Mouse (Mus musculus) midbrain, postnatal 0 days (tissue): Measurements from ENCODE around the gene Rbm7. TPM values are rescaled to one million over a fixed set of nuclear protein-coding genes. Genes with fewer than 3 reads are reported as not detected.

Source experiments
- ATAC-seq: fragments of 200-750 bp; cut with Nextera tagmentation; 2 replicates; pipeline ENCODE4 v1.8.0; 2017; ENCODE audit warnings: moderate number of reproducible peaks, mild to moderate bottlenecking, moderate TSS enrichment, moderate library complexity; ENCODE audit not compliant: low FRiP score
- DNase-seq: peaks from one replicate; pipeline ENCODE4 v3.0.0-alpha.2; 2015; ENCODE audit warnings: low spot score
- H3K27ac ChIP-seq: fragments of 300-500 bp; sonication (generic); 2 replicates; pipeline ENCODE4 v1.5.1; 2014; ENCODE audit warnings: low read depth, mild to moderate bottlenecking, low read length, mixed read lengths
- H3K27me3 ChIP-seq: fragments of 300-500 bp; sonication (generic); 2 replicates; pipeline ENCODE4 v1.6.1; 2014; ENCODE audit warnings: low read length, control low read depth, mixed read lengths; ENCODE audit not compliant: insufficient read depth
- H3K36me3 ChIP-seq: fragments of 300-500 bp; sonication (generic); 2 replicates; pipeline ENCODE4 v1.6.1; 2014; ENCODE audit warnings: low read length, control low read depth, mixed read lengths; ENCODE audit not compliant: insufficient read depth
- H3K4me1 ChIP-seq: fragments of 300-500 bp; sonication (generic); 2 replicates; pipeline ENCODE4 v1.6.1; 2014; ENCODE audit warnings: mild to moderate bottlenecking, control low read depth, antibody characterized with exemption, low read length, mixed read lengths; ENCODE audit not compliant: insufficient read depth
- H3K4me2 ChIP-seq: fragments of 300-500 bp; sonication (generic); 2 replicates; pipeline ENCODE4 v1.6.1; 2014; ENCODE audit warnings: low read depth, mild to moderate bottlenecking, low read length, mixed read lengths; ENCODE audit not compliant: poor library complexity, severe bottlenecking
- H3K4me3 ChIP-seq: fragments of 300-500 bp; sonication (generic); 2 replicates; pipeline ENCODE4 v1.5.1; 2014; ENCODE audit warnings: low read depth, mild to moderate bottlenecking, low read length, moderate library complexity
- H3K9ac ChIP-seq: fragments of 300-500 bp; sonication (generic); replicated peaks from 2 replicates; pipeline ENCODE4 v1.6.1; 2014; ENCODE audit warnings: mild to moderate bottlenecking, low read length, moderate library complexity, mixed read lengths; ENCODE audit not compliant: poor library complexity, severe bottlenecking
- H3K9me3 ChIP-seq: fragments of 300-500 bp; sonication (generic); 2 replicates; pipeline ENCODE4 v1.6.1; 2016; ENCODE audit warnings: low read length, control low read depth
- CTCF ChIP-seq: IDR thresholded peaks from 2 replicates; pipeline ENCODE4 v1.5.1; 2016; ENCODE audit warnings: antibody characterized with exemption, mild to moderate bottlenecking
- WGBS: fragments of 180-500 bp; shearing (Covaris S2); extraction: QIAGEN DNeasy Blood & Tissue Kit; methylation state at CpG from one replicate; pipeline ENCODE4 v1.1.7; 2014; 5-methylcytosine and 5-hydroxymethylcytosine counted together
- polyA plus RNA-seq: library from polyadenylated mRNA; unstranded; fragments of >200 nt; fragmentation: Nextera tagmentation; extraction: Ambion mirVana; gene quantifications from 2 replicates; pipeline ENCODE4 v1.2.1, GENCODE M21; 2015
- total RNA-seq: library from RNA; depleted of rRNA; stranded (reverse); fragments of >200 nt; gene quantifications from 2 replicates; pipeline ENCODE4 v1.2.3, GENCODE M21; 2014

The Rbm7 gene
- total and polyA plus RNA-seq, 2 experiments from 2014 or later = 36.9 to 70.8 TPM

- DNase-seq (peak; percentile 42), ATAC-seq (no peak)
- Histone ChIP-seq H3K27ac (0 out of 2 replicates have a peak overlapping the region, but pooled peaks have one; percentile 18), H3K4me3 (no peak overlapping the region), H3K9ac (peak overlapping the region; percentile 46; the same call in 1 of the 2 replicates), H3K4me1 (no peaks in the 10 kb centered on the region), H3K36me3 (no peaks in the 10 kb centered on the region), H3K27me3 (no peaks in the 10 kb centered on the region), H3K4me2 (peak overlapping the region; percentile 34; the same call in 1 of the 2 replicates), H3K9me3 (no peaks in the 10 kb centered on the region)
- WGBS = 58% methylated on average over 11 of the region's 11 CpGs
- TF ChIP-seq CTCF = no peak
Observed at GRCm38 (mm10) chr9:48516615-48517371, 21.7 kb upstream of the Rbm7 start.

- Histone ChIP-seq H3K27ac (no peak overlapping the region), H3K36me3 (no peaks in the 10 kb centered on the region), H3K27me3 (no peaks in the 10 kb centered on the region), H3K4me2 (no peak overlapping the region), H3K4me3 (no peak overlapping the region), H3K9ac (no peak overlapping the region), H3K9me3 (no peaks in the 10 kb centered on the region), H3K4me1 (no peaks in the 10 kb centered on the region)
- TF ChIP-seq CTCF = no peak
- no peak for ATAC-seq
- DNase-seq = peak; percentile 21
- 55% methylated on average over 1 of the region's 1 CpGs for WGBS
Observed at GRCm38 (mm10) chr9:48515332-48515731, 20.2 kb upstream of the Rbm7 start.

DNA sequence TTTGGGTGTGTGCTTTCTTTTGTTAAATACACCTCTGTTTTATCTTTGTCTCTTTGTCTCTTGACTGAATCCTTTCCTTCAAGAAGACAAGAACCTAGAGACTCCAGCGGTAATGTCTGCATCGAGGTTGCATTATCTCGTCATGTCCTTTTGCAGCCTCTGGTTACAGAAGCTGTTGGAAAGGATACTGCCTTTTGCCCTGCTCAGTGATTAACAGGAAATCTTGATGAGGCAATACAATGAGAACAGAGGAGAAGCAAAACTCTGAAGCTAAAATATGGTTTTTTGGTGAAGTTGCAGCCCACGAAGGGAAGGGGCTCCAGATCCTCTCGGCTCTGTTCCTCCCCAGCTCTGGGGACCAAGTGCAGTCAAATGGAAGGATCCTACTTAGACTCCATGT is 15.0 kb upstream of the Rbm7 start:
- ATAC-seq (no peak), DNase-seq (no peak)
- Histone ChIP-seq H3K27me3 (no peaks in the 10 kb centered on the region), H3K4me1 (no peaks in the 10 kb centered on the region), H3K27ac (no peak overlapping the region), H3K36me3 (no peaks in the 10 kb centered on the region), H3K9me3 (no peaks in the 10 kb centered on the region), H3K9ac (no peak overlapping the region), H3K4me2 (no peak overlapping the region), H3K4me3 (no peak overlapping the region)
- WGBS = 90% methylated on average over 5 of the region's 5 CpGs
- no peak for TF ChIP-seq CTCF

DNA sequence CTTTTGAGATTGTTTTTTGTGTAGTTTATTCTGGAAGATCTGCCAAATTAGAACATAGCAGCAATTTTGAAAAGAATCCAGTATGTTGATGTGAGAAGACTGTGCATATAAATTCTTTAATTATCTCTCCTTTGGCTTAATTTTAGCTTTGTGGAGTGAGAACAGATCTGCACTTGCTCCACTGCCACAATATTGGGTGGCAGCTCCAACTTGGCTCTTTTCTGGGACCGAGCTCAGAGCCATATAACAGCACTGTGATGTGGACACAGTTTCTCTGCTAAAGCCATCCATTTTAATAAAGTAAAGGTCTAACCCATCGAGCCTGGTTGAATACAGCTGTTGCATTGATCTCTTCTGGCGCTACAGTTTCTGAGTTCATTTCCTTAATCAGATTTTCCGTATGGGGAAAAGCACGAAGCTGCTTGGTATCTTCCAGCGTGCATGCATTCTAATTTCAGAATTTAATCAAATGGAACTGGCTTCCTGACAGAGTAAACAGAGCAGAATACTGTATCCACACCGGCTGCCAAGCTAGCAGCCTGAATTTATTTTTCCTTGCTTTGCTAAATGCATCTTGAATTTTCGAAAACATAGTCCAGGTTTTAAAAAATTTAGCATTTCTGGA is 9.8 kb upstream of the Rbm7 start:
- Histone ChIP-seq H3K4me3 (no peak overlapping the region), H3K4me2 (no peak overlapping the region), H3K27me3 (no peaks in the 10 kb centered on the region), H3K36me3 (no peaks in the 10 kb centered on the region), H3K9me3 (no peaks in the 10 kb centered on the region), H3K9ac (no peak overlapping the region), H3K4me1 (no peaks in the 10 kb centered on the region), H3K27ac (no peak overlapping the region)
- 53% methylated on average over 8 of the region's 8 CpGs for WGBS
- ATAC-seq (no peak), DNase-seq (peak; percentile 37)
- TF ChIP-seq CTCF = no peak

GRCm38 (mm10) chr9:48503001-48503400 is 7.9 kb upstream of the Rbm7 start:
- no peak overlapping the region for H3K27ac ChIP-seq
- no peaks in the 10 kb centered on the region for H3K4me1 ChIP-seq
- DNase-seq (no peak), ATAC-seq (no peak)
- H3K4me3 ChIP-seq = no peak overlapping the region
- WGBS = 84% methylated on average over 2 of the region's 2 CpGs
- H3K9ac ChIP-seq = no peak overlapping the region
- no peaks in the 10 kb centered on the region for H3K36me3 ChIP-seq
- no peak overlapping the region for H3K4me2 ChIP-seq
- TF ChIP-seq CTCF = no peak
- H3K9me3 ChIP-seq = no peaks in the 10 kb centered on the region
- no peaks in the 10 kb centered on the region for H3K27me3 ChIP-seq

- ATAC-seq = no peak
- H3K36me3 ChIP-seq = no peaks in the 10 kb centered on the region
- no peak for DNase-seq
- no peak overlapping the region for H3K27ac ChIP-seq
- WGBS = 85% methylated on average over 7 of the region's 7 CpGs
- H3K27me3 ChIP-seq = no peaks in the 10 kb centered on the region
- H3K9ac ChIP-seq = no peak overlapping the region
- peaks cover under 1% of the 10 kb centered on the region; the same call in 1 of the 2 replicates for H3K4me1 ChIP-seq
- H3K4me3 ChIP-seq = no peak overlapping the region
- no peak overlapping the region for H3K4me2 ChIP-seq
- no peak for TF ChIP-seq CTCF
- no peaks in the 10 kb centered on the region for H3K9me3 ChIP-seq
Observed at GRCm38 (mm10) chr9:48501192-48501591, 6.1 kb upstream of the Rbm7 start.
